Mouse (Mus musculus): Measurements from ENCODE around the gene Rnf103.

GRCm38 (mm10) chr6:71503001-71503400 is 9.3 kb downstream of the Rnf103 start:
- no peak for TF ChIP-seq CTCF (IDR thresholded peaks at IDR 0.05; ENCODE audit: low read depth, low read length)
- no peak for TF ChIP-seq EP300 (IDR thresholded peaks at IDR 0.05; ENCODE audit: insufficient read depth, low read depth, low read length)
